Mouse (Mus musculus) right cerebral cortex, postnatal 4 days (tissue): Measurements from ENCODE around the gene Gm45753.
A peak's percentile ranks its signal among the peaks of the same experiment; 100 is the strongest.

Experiments used
- DNase-seq: peaks from one replicate; pipeline ENCODE4 v3.0.0-alpha.2; 2022

Gene Gm45753

GRCm38 (mm10) chr8:45269056-45269455 is 39.2 kb downstream of the Gm45753 start:
- no peak for DNase-seq

DNA sequence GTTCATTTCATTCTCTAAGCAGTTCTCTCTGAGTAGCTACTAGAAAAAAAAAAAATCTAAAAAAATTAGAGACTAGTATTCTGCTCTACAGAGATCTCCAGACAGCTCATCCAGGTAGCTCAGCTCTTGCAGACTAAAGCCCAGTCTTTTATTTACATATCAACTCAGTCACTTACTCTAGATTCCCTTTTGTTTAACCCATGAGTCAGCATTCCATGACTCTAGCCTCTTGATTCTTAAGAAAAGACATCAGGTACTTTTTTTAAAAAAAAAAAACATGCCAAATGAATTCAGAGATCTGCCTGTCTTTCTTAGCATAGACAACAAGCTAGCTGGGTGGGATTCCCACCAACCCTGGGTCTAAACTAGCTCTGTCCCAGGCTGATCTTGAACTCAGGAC is 39.8 kb downstream of the Gm45753 start:
- DNase-seq, result no peak

- peak; percentile 9 for DNase-seq
Measured at GRCm38 (mm10) chr8:45267611-45268391, 40.5 kb downstream of the Gm45753 start.

- DNase-seq, result no peak
Measured at GRCm38 (mm10) chr8:45266993-45267392, 41.3 kb downstream of the Gm45753 start.

DNA sequence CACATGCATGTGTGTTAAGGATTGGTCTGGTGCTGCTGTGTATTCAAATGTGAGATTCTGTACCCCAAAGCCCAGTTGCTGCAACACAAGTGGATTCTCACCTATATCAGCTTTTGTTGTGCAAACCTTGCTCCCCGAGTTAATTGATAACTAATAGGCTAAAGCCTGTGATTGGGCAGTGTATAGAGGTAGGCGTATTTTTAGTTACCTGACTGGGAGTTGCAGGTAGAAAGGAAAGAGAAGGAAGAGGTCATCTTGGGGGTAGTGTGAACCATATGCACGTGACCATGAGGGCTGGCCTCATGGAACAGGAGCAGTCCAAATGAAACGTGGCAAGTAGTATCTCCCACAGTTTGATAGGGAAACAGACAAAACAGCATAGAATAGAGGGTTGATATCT is 43.3 kb downstream of the Gm45753 start:
- DNase-seq, result no peak

DNA sequence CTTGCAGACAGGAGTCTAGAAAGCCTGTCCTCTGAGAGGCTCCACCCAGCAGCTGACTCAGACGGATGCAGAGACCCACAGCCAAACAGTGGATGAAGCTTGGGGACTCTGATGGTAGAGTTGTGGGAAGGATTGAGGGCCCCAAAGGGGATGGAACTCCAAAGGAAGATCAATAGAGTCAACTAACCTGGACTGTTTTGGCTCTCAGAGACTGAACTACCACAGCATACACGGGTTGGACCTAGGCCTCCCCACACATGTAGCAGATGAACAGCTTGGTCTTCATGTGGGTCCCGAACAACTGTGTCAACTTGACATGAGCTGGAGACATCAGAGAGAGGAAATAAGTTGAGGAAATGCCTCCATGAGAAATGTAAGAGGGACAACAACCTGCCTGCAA is 45.4 kb downstream of the Gm45753 start:
- no peak for DNase-seq

GRCm38 (mm10) chr8:45261920-45262319 is 46.3 kb downstream of the Gm45753 start, which contains the start of gene F11:
Gene F11, minus strand, starts transcription at chr8:45262031.
- no peak for DNase-seq

DNA sequence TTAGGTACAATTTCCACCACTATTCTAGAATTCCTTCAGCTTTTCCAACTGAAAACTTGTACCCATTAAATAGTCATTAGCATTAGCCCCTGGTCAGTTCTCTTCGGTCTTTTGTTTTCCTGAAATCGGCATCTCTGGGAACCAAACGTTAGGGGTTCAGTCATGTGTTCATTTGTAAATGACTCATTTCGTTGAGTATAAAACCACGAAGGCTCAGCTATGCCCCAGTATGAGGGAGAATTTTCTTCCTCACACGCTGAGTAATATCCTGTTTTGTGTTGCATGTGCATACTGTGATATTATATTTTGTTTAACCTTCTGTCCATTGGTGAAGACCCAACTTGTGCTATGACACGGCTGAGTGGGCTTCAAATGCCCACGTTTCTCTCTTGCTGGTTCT is 49.8 kb downstream of the Gm45753 start:
- no peak for DNase-seq

DNA sequence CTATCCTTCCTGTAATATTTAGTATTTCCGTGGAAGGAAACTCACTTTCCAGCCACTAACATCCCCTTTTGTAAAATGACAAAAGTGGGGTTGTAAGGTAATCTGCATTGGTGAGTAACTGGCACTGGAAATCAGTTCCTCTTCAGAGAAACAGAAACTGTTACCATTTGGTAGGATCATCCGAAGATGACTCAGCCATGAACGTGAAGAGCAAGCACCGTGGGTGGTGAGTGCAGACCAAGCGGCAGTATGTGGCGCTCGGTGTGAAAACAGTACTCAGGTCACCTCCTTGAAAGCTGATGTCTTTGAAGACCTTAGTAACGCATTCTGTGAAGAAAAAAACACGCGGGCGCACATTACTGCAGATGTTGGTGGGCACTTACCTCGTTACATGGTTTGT is 53.2 kb downstream of the Gm45753 start:
- DNase-seq, result no peak

- DNase-seq, result no peak
Measured at GRCm38 (mm10) chr8:45254194-45254842, 53.9 kb downstream of the Gm45753 start.

DNA sequence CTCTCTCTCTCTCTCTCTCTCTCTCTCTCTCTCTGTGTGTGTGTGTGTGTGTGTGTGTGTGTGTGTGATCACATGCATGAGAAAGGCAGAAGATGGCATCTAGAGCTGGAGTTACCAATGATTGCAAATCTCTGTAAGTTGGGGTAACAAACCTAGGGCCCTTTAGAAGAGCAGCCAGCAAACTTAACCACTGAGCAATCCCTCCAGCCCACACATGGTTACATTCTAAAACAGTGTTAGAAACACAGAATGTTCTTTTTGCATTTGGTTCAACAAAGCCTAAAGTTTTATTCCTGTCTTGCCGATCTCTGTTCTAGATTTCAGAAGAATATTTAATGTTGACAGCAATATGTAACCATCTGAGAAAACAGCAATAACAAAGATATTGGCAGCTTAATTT is 54.7 kb downstream of the Gm45753 start:
- DNase-seq, result no peak

GRCm38 (mm10) chr8:45253111-45253510 is 55.2 kb downstream of the Gm45753 start:
- DNase-seq, result no peak

GRCm38 (mm10) chr8:45246307-45246706 is 62.0 kb downstream of the Gm45753 start:
- DNase-seq, result no peak

GRCm38 (mm10) chr8:45239363-45239762 is 68.9 kb downstream of the Gm45753 start:
- DNase-seq, result no peak

GRCm38 (mm10) chr8:45238282-45238681 is 70.0 kb downstream of the Gm45753 start:
- DNase-seq, result peak; percentile 11

- peak; percentile 71 for DNase-seq
Measured at GRCm38 (mm10) chr8:45236164-45236912, 71.9 kb downstream of the Gm45753 start.

- no peak for DNase-seq
Measured at GRCm38 (mm10) chr8:45235228-45235627, 73.0 kb downstream of the Gm45753 start.

DNA sequence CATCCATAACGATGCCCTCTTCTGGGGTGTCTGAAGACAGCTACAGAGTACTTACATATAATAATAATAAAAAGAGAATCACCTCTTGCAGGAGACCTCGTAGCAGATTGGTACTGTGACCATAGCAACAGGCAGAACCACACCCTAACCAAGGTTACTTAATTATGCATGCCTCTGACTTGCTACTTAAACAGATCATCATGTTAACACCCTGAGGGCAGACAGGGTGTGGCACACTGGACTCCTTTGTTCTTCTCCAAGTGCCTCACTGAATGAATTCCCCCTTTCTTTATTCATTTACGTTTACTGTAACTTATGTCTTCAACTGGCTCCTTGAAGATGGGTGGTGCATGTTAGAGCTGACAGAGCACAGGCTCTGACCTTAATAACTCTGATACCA is 75.0 kb downstream of the Gm45753 start:
- no peak for DNase-seq
